Mouse (Mus musculus) intestine, embryonic 14.5 days (tissue): ENCODE data around the gene Alpi. TPM values are rescaled to one million over a fixed set of nuclear protein-coding genes. Genes with fewer than 3 reads are reported as not detected.

Experiments
- ATAC-seq: fragments of 200-750 bp; cut with Nextera tagmentation; replicated peaks from 2 replicates; pipeline ENCODE4 v1.8.0; 2017; ENCODE audit warnings: low read depth, moderate number of reproducible peaks, moderate TSS enrichment, moderate library complexity; ENCODE audit not compliant: low FRiP score, low TSS enrichment
- DNase-seq: peaks from one replicate; pipeline ENCODE4 v3.0.0-alpha.2; 2018; ENCODE audit warnings: low spot score
- H3K27ac ChIP-seq: fragments of 300-500 bp; sonication (generic); 2 replicates; pipeline ENCODE4 v1.5.1; 2014; ENCODE audit warnings: low read depth, mild to moderate bottlenecking, control low read depth
- H3K27me3 ChIP-seq: fragments of 300-500 bp; sonication (generic); replicated peaks from 2 replicates; pipeline ENCODE4 v1.6.1; 2014; ENCODE audit warnings: low read length, control low read depth; ENCODE audit not compliant: control insufficient read depth, insufficient read depth
- H3K36me3 ChIP-seq: fragments of 300-500 bp; sonication (generic); 2 replicates; pipeline ENCODE4 v1.6.1; 2014; ENCODE audit warnings: low read length, control low read depth; ENCODE audit not compliant: control insufficient read depth, insufficient read depth
- H3K4me1 ChIP-seq: fragments of 300-500 bp; sonication (generic); replicated peaks from 2 replicates; pipeline ENCODE4 v1.6.1; 2014; ENCODE audit warnings: low read length, control low read depth, mixed read lengths; ENCODE audit not compliant: control insufficient read depth, insufficient read depth
- H3K4me2 ChIP-seq: fragments of 300-500 bp; sonication (generic); 2 replicates; pipeline ENCODE4 v1.6.1; 2014; ENCODE audit warnings: low read length
- H3K4me3 ChIP-seq: fragments of 300-500 bp; sonication (generic); 2 replicates; pipeline ENCODE4 v1.5.1; 2014; ENCODE audit warnings: low read depth, low read length, control low read depth, mixed read lengths
- H3K9ac ChIP-seq: fragments of 300-500 bp; sonication (generic); 2 replicates; pipeline ENCODE4 v1.6.1; 2014; ENCODE audit warnings: mild to moderate bottlenecking, low read length
- H3K9me3 ChIP-seq: fragments of 300-500 bp; sonication (generic); 2 replicates; pipeline ENCODE4 v1.6.1; 2016; ENCODE audit warnings: low read length, control low read depth; ENCODE audit not compliant: control insufficient read depth
- WGBS: fragments of 180-500 bp; shearing (Covaris S2); extraction: QIAGEN DNeasy Blood & Tissue Kit; methylation state at CpG from one replicate; pipeline ENCODE4 v1.1.7; 2014; 5-methylcytosine and 5-hydroxymethylcytosine counted together
- polyA plus RNA-seq: library from polyadenylated mRNA; unstranded; fragments of >200 nt; fragmentation: Nextera tagmentation; extraction: Ambion mirVana; gene quantifications from 2 replicates; pipeline ENCODE4 v1.2.1, GENCODE M21; 2014

Alpi gene
- 8.5 and 16.5 TPM in 2 replicates for polyA plus RNA-seq

DNA sequence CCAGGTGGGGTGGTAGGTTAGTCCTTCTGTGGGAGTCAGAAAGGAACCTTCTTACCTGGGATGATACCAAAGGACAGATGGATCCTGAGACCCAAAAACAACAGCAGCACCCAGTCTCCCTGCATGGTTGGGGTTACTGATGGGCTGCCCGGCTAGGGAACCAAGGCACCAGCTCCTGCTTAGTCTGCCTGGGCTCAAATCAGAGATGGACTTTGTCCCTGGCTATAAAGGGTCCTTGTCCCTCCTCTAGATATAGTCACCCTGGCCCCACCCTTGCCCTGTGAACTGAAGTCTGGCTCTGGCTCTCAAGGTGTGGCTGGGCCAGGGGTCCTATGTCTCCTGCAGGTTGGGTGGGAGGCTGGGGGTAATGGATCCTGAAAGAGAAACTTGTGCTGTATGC lies at the start of gene Alpi:
Alpi (minus strand) TSS at position 196 of the 400 bp plus-strand sequence.
- Histone ChIP-seq H3K36me3 (no peaks in the 10 kb centered on the region), H3K27ac (no peak within 1 kb of the TSS), H3K4me3 (no peak within 1 kb of the TSS), H3K4me2 (no peak within 1 kb of the TSS), H3K27me3 (no peaks in the 10 kb centered on the region), H3K9ac (no peak within 1 kb of the TSS), H3K9me3 (no peaks in the 10 kb centered on the region), H3K4me1 (no peaks in the 10 kb centered on the region)
- 67% methylated on average over 1 of the region's 1 CpGs for WGBS
- DNase-seq (no peak), ATAC-seq (peak; percentile 79)

- Histone ChIP-seq H3K4me3 (no peak overlapping the region), H3K4me1 (peaks cover 7% of the 10 kb centered on the region; the same call in 1 of the 2 replicates), H3K9ac (no peak overlapping the region), H3K27ac (no peak overlapping the region), H3K27me3 (peaks cover 63% of the 10 kb centered on the region), H3K9me3 (no peaks in the 10 kb centered on the region), H3K4me2 (no peak overlapping the region), H3K36me3 (no peaks in the 10 kb centered on the region)
- DNase-seq, result no peak
- 32% methylated on average over 13 of the region's 13 CpGs for WGBS
- ATAC-seq, result no peak
Measured at GRCm38 (mm10) chr1:87149422-87149821, 48.0 kb upstream of the Alpi start.

- H3K27me3 ChIP-seq, result peaks cover 11% of the 10 kb centered on the region; the same call in 1 of the 2 replicates
- DNase-seq (no peak), ATAC-seq (no peak)
- 0 out of 2 replicates have a peak, but pooled peaks cover 9% of the 10 kb centered on the region for H3K4me1 ChIP-seq
- WGBS, result 78% methylated on average over 10 of the region's 10 CpGs
- no peak overlapping the region for H3K4me3 ChIP-seq
- H3K27ac ChIP-seq, result no peak overlapping the region
- H3K9ac ChIP-seq, result no peak overlapping the region
- no peaks in the 10 kb centered on the region for H3K9me3 ChIP-seq
- H3K4me2 ChIP-seq, result no peak overlapping the region
- no peaks in the 10 kb centered on the region for H3K36me3 ChIP-seq
Measured at GRCm38 (mm10) chr1:87143141-87143540, 41.7 kb upstream of the Alpi start.

DNA sequence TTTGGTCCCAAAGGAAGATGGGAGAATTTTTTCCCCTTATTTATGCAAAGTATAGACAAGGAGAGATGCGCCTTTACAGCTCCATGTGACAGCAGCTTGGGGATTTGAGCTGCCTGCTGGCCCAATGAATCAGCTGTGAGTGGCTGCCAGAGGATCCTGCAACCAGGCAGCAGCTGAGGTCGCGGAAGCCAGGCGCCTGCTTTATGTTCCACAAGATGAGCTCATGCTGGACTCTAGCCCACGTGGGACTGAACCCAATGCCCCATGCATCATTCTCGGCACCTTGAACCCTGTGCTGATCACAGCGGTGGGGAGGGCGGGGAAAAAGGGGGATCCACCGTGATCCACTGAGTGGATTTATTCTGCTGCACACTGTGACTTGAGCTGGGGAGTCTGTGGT lies 41.0 kb upstream of the Alpi start:
- Histone ChIP-seq H3K27me3 (peaks cover 8% of the 10 kb centered on the region; the same call in 1 of the 2 replicates), H3K4me1 (0 out of 2 replicates have a peak, but pooled peaks cover 9% of the 10 kb centered on the region), H3K4me3 (no peak overlapping the region), H3K36me3 (no peaks in the 10 kb centered on the region), H3K4me2 (no peak overlapping the region), H3K9me3 (no peaks in the 10 kb centered on the region), H3K27ac (no peak overlapping the region), H3K9ac (no peak overlapping the region)
- DNase-seq (no peak), ATAC-seq (no peak)
- WGBS, result 39% methylated on average over 9 of the region's 9 CpGs

GRCm38 (mm10) chr1:87141550-87141949 lies 40.1 kb upstream of the Alpi start:
- peaks cover 8% of the 10 kb centered on the region; the same call in 1 of the 2 replicates for H3K27me3 ChIP-seq
- H3K36me3 ChIP-seq, result no peaks in the 10 kb centered on the region
- H3K27ac ChIP-seq, result no peak overlapping the region
- no peak overlapping the region for H3K4me3 ChIP-seq
- 79% methylated on average over 4 of the region's 4 CpGs for WGBS
- H3K9me3 ChIP-seq, result no peaks in the 10 kb centered on the region
- ATAC-seq (no peak), DNase-seq (no peak)
- no peak overlapping the region for H3K9ac ChIP-seq
- H3K4me2 ChIP-seq, result no peak overlapping the region
- 0 out of 2 replicates have a peak, but pooled peaks cover 9% of the 10 kb centered on the region for H3K4me1 ChIP-seq

- Histone ChIP-seq H3K4me3 (no peak overlapping the region), H3K27ac (no peak overlapping the region), H3K36me3 (no peaks in the 10 kb centered on the region), H3K9ac (no peak overlapping the region), H3K4me1 (no peaks in the 10 kb centered on the region), H3K27me3 (peaks cover 31% of the 10 kb centered on the region), H3K9me3 (no peaks in the 10 kb centered on the region), H3K4me2 (no peak overlapping the region)
- 81% methylated on average over 4 of the region's 4 CpGs for WGBS
- ATAC-seq, result no peak
- no peak for DNase-seq
Measured at GRCm38 (mm10) chr1:87131803-87132202, 30.4 kb upstream of the Alpi start.

DNA sequence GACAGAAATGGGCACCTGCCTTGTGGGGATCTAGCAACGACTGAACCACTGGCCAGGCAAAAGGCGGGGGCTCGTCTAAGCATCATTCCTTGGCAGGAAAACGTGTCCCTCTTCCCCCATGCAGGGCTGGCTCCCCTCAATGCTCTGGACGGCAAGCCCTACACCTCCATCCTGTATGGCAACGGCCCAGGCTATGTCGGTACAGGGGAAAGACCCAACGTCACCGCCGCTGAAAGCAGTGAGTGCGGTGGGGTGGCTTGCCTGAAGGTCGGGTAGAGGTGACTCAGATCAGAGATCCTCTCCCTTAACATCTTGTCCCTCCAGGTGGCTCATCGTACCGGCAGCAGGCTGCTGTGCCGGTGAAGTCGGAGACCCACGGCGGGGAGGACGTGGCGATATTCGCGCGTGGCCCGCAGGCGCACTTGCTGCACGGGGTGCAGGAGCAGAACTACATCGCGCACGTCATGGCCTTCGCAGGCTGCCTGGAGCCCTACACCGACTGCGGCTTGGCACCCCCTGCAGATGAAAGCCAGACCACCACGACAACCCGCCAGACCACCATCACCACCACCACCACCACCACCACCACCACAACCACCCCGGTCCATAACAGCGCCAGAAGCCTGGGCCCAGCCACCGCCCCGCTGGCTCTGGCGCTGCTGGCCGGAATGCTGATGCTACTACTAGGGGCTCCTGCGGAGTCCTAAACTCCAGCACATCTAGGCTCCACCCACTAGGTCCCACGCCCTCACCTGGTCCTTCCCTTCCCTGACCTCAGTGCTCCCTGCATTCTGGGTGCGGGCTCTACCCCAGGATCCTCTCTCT lies 26.0 kb upstream of the Alpi start:
- Histone ChIP-seq H3K9me3 (no peaks in the 10 kb centered on the region), H3K36me3 (no peaks in the 10 kb centered on the region), H3K9ac (no peak overlapping the region), H3K27ac (no peak overlapping the region), H3K4me3 (no peak overlapping the region), H3K4me2 (peak overlapping the region; percentile 6; the same call in 1 of the 2 replicates), H3K27me3 (peaks cover 40% of the 10 kb centered on the region), H3K4me1 (no peaks in the 10 kb centered on the region)
- ATAC-seq (no peak), DNase-seq (no peak)
- WGBS, result 9% methylated on average over 43 of the region's 43 CpGs

DNA sequence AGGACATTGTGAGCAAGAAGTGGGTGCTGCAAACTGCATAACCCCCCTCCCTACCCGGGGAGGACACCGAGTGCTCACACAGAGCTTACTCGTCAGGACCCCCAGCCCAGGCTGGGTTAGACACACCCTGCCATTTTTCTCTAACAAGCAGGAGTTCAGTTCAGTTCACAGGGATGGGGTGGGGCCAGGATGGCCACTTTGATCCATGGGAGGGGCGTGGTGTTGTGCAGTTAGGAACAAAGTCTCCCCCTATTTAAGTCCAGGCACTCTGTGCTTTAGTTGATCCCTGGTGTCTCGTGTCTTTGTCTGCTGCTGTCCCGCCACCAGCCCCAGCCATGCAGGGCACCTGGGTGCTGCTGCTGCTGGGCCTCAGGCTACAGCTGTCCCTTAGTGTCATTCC lies 23.3 kb upstream of the Alpi start, which contains the start of gene Akp3:
Akp3 (plus strand) TSS at position 301 of the 400 bp plus-strand sequence.
- H3K36me3 ChIP-seq, result no peaks in the 10 kb centered on the region
- ATAC-seq (no peak), DNase-seq (no peak)
- H3K4me2 ChIP-seq, result no peak within 1 kb of the TSS
- H3K27me3 ChIP-seq, result peaks cover 37% of the 10 kb centered on the region
- no peaks in the 10 kb centered on the region for H3K4me1 ChIP-seq
- H3K9ac ChIP-seq, result no peak within 1 kb of the TSS
- H3K27ac ChIP-seq, result no peak within 1 kb of the TSS
- no peak within 1 kb of the TSS for H3K4me3 ChIP-seq
- WGBS, result 75% methylated on average over 6 of the region's 6 CpGs
- no peaks in the 10 kb centered on the region for H3K9me3 ChIP-seq
